ENCODE assay signal across 12 mouse cellular contexts in the genomic region with DNA sequence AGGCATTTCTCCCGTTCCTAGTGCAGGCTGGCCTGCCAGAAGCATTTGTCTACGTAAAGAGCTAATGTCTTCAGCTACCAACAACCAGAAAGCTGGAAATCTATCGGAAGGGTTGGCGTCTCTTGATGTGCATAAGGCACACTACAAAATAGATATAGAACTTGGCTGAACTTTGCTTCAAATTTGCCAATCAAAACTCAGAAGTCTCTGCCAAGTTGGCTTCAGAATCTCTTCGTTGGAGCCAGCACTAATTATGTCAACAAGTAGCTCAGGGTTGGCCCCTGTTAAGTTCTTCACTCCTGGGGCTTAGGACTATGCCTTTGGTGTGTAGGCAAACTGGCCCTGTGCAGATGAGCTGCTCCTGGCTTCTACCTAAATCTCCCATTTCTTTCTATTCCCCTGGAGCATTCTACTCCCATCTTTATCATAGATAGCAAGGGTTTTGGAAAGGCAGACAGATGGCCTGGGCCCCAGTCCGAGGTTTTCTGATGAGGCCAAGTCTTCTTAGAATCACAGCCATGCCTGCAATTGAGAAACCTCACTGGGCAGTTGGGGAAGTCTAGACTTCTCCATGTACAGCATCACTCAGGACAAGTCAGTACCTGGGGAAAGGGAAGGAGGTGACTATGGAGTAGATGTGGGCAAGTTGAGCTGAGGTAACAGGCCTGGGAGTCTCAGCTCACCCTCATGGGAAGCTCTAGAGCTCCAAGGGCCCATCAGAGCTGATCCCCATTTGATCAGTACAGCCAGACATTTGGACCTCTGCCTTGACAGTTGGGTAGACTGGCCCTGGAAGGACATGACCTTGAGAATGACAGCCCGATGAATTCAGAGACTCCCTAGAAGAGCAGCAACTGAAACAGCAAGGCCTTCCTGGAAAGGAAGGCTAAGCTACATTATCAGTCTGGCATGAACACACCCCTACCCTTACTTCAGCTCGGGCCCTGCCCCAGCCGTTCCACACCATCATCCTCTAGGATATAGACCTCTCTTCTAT.
DNase-seq lines count a peak whose midpoint lies in the region; ATAC-seq lines count a peak whose summit lies in the region.
"Had no signal": no experiment of that assay in that cellular context is flagged by ENCODE, and none has a peak within 500 bp of the region (broad histone marks: within the 10 kb centered on the region; RNA-seq: fewer than 3 reads in every experiment).

No protein-coding gene starts in this region.

- ATAC-seq in forebrain, embryonic 14.5 days, result no peak
- no peak for ATAC-seq in forebrain, embryonic 13.5 days
- 0 out of 2 replicates have a peak, but pooled peaks have one; percentile 5 for ATAC-seq in lung, embryonic 15.5 days (ENCODE audit: borderline replicate concordance, extremely low read depth, low FRiP score, low TSS enrichment)
- no peak for ATAC-seq in stomach, embryonic 16.5 days (ENCODE audit: insufficient read depth, low FRiP score)
- no peak for ATAC-seq in CD4-positive, CD25-positive, alpha-beta regulatory T cell, adult 4 months
- ATAC-seq: Patski had no signal

- H3K9ac ChIP-seq in forebrain, embryonic 14.5 days (ENCODE audit: low read length), result no peak overlapping the region
- no peak overlapping the region for H3K9ac ChIP-seq in forebrain, embryonic 13.5 days
- H3K9ac ChIP-seq in lung, embryonic 15.5 days, result no peak overlapping the region
- no peak overlapping the region for H3K9ac ChIP-seq in stomach, embryonic 16.5 days (ENCODE audit: low read length)

- H3K4me3 ChIP-seq in forebrain, embryonic 14.5 days (ENCODE audit: low read depth, low read length), result no peak overlapping the region
- H3K4me3 ChIP-seq in forebrain, embryonic 13.5 days, result no peak overlapping the region
- no peak overlapping the region for H3K4me3 ChIP-seq in lung, embryonic 15.5 days
- H3K4me3 ChIP-seq in stomach, embryonic 16.5 days (replicated peaks; ENCODE audit: low read length), result no peak overlapping the region
- H3K4me3 ChIP-seq: erythroblast, embryonic 14.5 days; midbrain, embryonic 10.5 days had no signal

- H3K9me3 ChIP-seq in forebrain, embryonic 14.5 days (replicated peaks; ENCODE audit: control insufficient read depth, low read length), result no peaks in the 10 kb centered on the region
- no peaks in the 10 kb centered on the region for H3K9me3 ChIP-seq in forebrain, embryonic 13.5 days (replicated peaks)
- H3K9me3 ChIP-seq in lung, embryonic 15.5 days, result no peaks in the 10 kb centered on the region
- no peaks in the 10 kb centered on the region for H3K9me3 ChIP-seq in stomach, embryonic 16.5 days (replicated peaks; ENCODE audit: control insufficient read depth, low read length)
- H3K9me3 ChIP-seq: midbrain, embryonic 10.5 days had no signal

- H3K27ac ChIP-seq in forebrain, embryonic 14.5 days (ENCODE audit: low read depth, low read length), result no peak overlapping the region
- H3K27ac ChIP-seq in forebrain, embryonic 13.5 days, result no peak overlapping the region
- peak overlapping the region; percentile 91 for H3K27ac ChIP-seq in lung, embryonic 15.5 days
- peak overlapping the region; percentile 68 for H3K27ac ChIP-seq in stomach, embryonic 16.5 days (ENCODE audit: low read length)

- no peaks in the 10 kb centered on the region for H3K36me3 ChIP-seq in forebrain, embryonic 14.5 days (ENCODE audit: control insufficient read depth, insufficient read depth, low read length)
- no peaks in the 10 kb centered on the region for H3K36me3 ChIP-seq in forebrain, embryonic 13.5 days (ENCODE audit: poor library complexity, severe bottlenecking)
- H3K36me3 ChIP-seq in lung, embryonic 15.5 days, result no peaks in the 10 kb centered on the region
- H3K36me3 ChIP-seq in stomach, embryonic 16.5 days (ENCODE audit: control insufficient read depth, insufficient read depth, low read length), result no peaks in the 10 kb centered on the region
- H3K36me3 ChIP-seq: midbrain, embryonic 10.5 days had no signal

- H3K27me3 ChIP-seq in forebrain, embryonic 14.5 days (replicated peaks; ENCODE audit: control insufficient read depth, insufficient read depth, low read length), result no peaks in the 10 kb centered on the region; the same call in 1 of the 2 replicates
- peaks cover 12% of the 10 kb centered on the region for H3K27me3 ChIP-seq in forebrain, embryonic 13.5 days
- no peaks in the 10 kb centered on the region for H3K27me3 ChIP-seq in lung, embryonic 15.5 days
- no peaks in the 10 kb centered on the region for H3K27me3 ChIP-seq in stomach, embryonic 16.5 days (ENCODE audit: control insufficient read depth, insufficient read depth, low read length)
- H3K27me3 ChIP-seq: Patski had no signal

- 76% methylated on average over 9 of the region's 9 CpGs for WGBS in forebrain, embryonic 14.5 days
- WGBS in forebrain, embryonic 13.5 days, result 85% methylated on average over 9 of the region's 9 CpGs
- 63% methylated on average over 9 of the region's 9 CpGs for WGBS in lung, embryonic 15.5 days
- 70% methylated on average over 9 of the region's 9 CpGs for WGBS in stomach, embryonic 16.5 days

- H3K4me2 ChIP-seq in forebrain, embryonic 14.5 days (ENCODE audit: low read length), result no peak overlapping the region
- H3K4me2 ChIP-seq in forebrain, embryonic 13.5 days, result no peak overlapping the region
- no peak overlapping the region for H3K4me2 ChIP-seq in lung, embryonic 15.5 days
- H3K4me2 ChIP-seq in stomach, embryonic 16.5 days (ENCODE audit: low read depth, low read length), result no peak overlapping the region

- peak; percentile 73 for DNase-seq in forebrain, embryonic 14.5 days (ENCODE audit: low spot score)
- no peak for DNase-seq in lung, postnatal 25 days (ENCODE audit: low spot score)
- peak; percentile 24 to 27 for DNase-seq in cerebellum, postnatal 25 days
- DNase-seq in right cerebral cortex, postnatal 10 days (ENCODE audit: low spot score in 2 of 2), result no peak
- DNase-seq: kidney, postnatal 14 days had no signal

- H3K4me1 ChIP-seq in forebrain, embryonic 14.5 days (ENCODE audit: control insufficient read depth, insufficient read depth, low read length), result peaks cover 8% of the 10 kb centered on the region
- peaks cover 18% of the 10 kb centered on the region for H3K4me1 ChIP-seq in forebrain, embryonic 13.5 days
- peaks cover 50% of the 10 kb centered on the region for H3K4me1 ChIP-seq in lung, embryonic 15.5 days
- H3K4me1 ChIP-seq in stomach, embryonic 16.5 days (ENCODE audit: control insufficient read depth, insufficient read depth, low read length), result peaks cover 13% of the 10 kb centered on the region

Comparison
In these comparisons a context has a peak if more than half of its experiments do, and no peak if none do; other contexts are left out.
1. DNase-seq: peak in forebrain, embryonic 14.5 days (single experiment) and cerebellum, postnatal 25 days (2 of 2); none in lung, postnatal 25 days (single experiment) and right cerebral cortex, postnatal 10 days (0 of 2).
2. H3K27ac ChIP-seq: peak in lung, embryonic 15.5 days (single experiment) and stomach, embryonic 16.5 days (single experiment); none in forebrain, embryonic 14.5 days (single experiment) and forebrain, embryonic 13.5 days (single experiment).